Mouse (Mus musculus) myocyte (in vitro differentiated cells): ENCODE data around the gene Ddx39.

Experiments
- MYOG ChIP-seq, 3 experiments: IDR thresholded peaks; one replicate each; pipeline ENCODE4 v1.6.1; 2011; ENCODE audit warnings: control low read depth in 2 of 3, low read depth in 2 of 3, mild to moderate bottlenecking in 2 of 3; ENCODE audit not compliant: insufficient read length in 2 of 3, control insufficient read depth in 1 of 3, insufficient read depth in 1 of 3
- POLR2A ChIP-seq: IDR thresholded peaks from one replicate; pipeline ENCODE4 v1.6.1; 2011; ENCODE audit warnings: low read depth, mild to moderate bottlenecking, control low read depth, moderate library complexity; ENCODE audit not compliant: insufficient read length
- TCF12 ChIP-seq: IDR thresholded peaks from one replicate; pipeline ENCODE4 v1.6.1; 2011; ENCODE audit warnings: mild to moderate bottlenecking, control low read depth; ENCODE audit not compliant: poor library complexity, insufficient read depth, severe bottlenecking

DNA sequence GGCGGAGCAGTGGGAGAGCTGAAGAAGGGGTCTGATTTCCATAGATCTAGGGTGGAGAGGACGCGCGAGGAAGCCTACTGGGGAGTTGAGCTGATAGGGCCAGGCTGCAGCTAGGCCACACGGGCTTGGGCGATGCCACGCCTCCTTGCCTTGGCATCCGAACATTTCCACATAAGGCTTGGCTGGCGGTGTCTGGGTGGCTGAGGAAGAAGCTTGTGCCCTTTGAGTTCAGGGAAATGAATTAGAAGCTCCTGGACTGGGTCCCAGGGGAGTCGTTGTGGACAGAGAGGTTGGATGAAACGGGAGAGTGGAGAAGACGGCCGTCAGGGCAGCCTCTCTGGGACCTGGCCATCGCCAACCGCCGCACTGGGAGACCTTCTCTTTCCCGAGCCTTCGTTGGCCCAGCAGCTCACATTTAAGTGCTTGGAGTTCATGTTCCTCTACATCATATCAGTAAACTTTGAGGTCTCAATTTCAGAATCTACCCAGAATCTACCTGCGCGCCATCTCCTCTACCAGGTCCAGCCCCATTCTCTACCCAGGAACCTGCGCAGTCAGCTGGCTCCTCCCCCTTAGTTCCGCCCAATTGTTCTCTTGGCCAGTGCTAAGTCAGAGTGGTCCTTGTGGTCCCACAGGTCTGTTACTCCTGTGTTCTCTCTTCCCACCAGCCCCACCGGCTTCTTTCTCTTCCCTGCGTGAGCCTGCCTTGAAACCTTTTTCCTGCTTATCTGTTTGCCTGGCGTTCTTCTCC, 57.9 kb downstream of the Ddx39 start:
- TF ChIP-seq POLR2A (no peak), TCF12 (no peak), MYOG (IDR thresholded peaks at IDR 0.05; ENCODE audit: control insufficient read depth in 1 of 3, insufficient read depth in 1 of 3, insufficient read length in 2 of 3, low read depth in 2 of 3) (no peak)
